Mouse (Mus musculus): ENCODE measurements around the gene Ube2q1. TPM values are rescaled to one million over a fixed set of nuclear protein-coding genes. Genes with fewer than 3 reads are reported as not detected.

The Ube2q1 gene
- polyA plus RNA-seq, 1 experiment = 49.1 TPM

DNA sequence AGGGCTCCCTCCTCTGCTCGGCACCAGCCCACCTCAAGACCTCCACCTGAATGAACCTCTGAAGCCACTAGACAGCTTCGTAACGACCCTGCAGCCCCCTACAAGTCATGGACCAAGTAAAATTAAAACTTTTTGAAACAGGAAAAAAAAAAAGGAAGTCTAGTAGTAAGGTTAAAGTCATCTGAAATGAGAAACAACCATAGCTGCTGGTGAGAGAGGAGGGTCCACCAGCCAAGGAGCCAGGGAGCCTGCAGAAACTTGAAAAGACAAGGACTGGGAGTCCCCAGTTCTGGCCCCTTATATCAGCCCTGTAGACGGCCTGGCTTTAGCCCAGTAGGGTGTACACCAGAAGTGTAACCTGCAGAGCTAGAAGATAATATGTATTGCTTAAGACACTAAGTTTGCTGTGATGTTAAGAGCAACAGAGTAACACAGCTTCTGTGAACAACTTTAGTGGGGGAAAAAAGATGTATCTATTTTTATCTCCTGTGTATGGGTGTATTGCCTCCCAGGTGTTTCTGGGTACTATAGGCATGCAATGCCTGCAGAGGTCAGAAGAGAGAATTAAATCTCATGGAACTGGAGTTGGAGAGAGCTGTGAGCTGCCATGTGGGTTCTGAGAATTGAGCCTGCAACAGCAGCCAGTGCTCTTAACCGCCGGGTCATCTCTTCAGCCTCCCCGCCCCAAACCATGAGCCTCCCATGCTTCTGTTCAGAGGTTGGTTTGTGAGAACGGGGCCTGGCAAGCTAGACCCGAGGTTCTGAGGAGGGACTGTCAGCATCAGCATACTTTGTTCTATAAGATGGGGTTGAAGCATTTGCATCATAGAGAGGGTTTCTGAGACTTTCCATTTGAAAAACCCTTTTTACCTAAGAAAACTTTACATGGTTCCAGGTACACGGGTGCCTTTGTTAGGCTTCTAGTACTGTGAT is 48.4 kb downstream of the Ube2q1 start:
- Histone ChIP-seq H3K4me3 (ENCODE audit: control insufficient read depth, insufficient read depth, low read length) (no peak overlapping the region), H3K27me3 (ENCODE audit: control insufficient read depth, insufficient read depth, low read length) (no peaks in the 10 kb centered on the region), H3K4me1 (replicated peaks; ENCODE audit: control insufficient read depth, insufficient read depth, low read length) (peaks cover 30% of the 10 kb centered on the region), H3K27ac (ENCODE audit: control insufficient read depth, insufficient read depth, low read length) (peak overlapping the region; percentile 53; the same call in 1 of the 2 replicates), H3K36me3 (ENCODE audit: control insufficient read depth, insufficient read depth, low read length) (no peaks in the 10 kb centered on the region)
- no peak for DNase-seq
- 39% methylated on average over 10 of the region's 10 CpGs for WGBS
- no peak for TF ChIP-seq CTCF (IDR thresholded peaks at IDR 0.05; ENCODE audit: borderline replicate concordance, control insufficient read depth, extremely low read depth, insufficient read depth, low read length, poor library complexity)
- TF ChIP-seq POLR2A (IDR thresholded peaks at IDR 0.05; ENCODE audit: control insufficient read depth, extremely low read depth, insufficient read depth, low read length, poor library complexity) = no peak

DNA sequence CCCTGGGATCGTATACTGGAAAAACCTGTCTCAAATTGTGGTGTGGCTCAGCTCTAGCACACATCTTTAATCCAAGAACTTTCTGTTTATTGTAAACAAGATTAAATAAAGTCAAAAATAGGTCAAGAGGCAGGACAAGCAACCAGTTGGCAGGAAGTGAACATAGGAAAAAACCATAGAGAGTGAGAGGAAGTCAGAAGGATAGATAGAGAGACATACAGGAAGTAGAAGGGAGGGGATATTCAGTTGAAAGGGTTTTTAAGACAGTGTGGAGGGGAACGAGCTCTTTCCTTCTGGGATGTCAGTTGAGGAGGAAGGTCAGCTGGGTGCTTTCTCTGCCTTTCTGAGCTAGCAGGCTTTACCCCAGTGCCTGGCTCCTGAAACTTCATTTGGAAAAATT is 50.2 kb downstream of the Ube2q1 start:
- H3K4me3 ChIP-seq (ENCODE audit: control insufficient read depth, insufficient read depth, low read length) = no peak overlapping the region
- H3K27ac ChIP-seq (ENCODE audit: control insufficient read depth, insufficient read depth, low read length) = no peak overlapping the region
- WGBS = 48% methylated on average over 2 of the region's 2 CpGs
- no peaks in the 10 kb centered on the region for H3K36me3 ChIP-seq (ENCODE audit: control insufficient read depth, insufficient read depth, low read length)
- H3K4me1 ChIP-seq (replicated peaks; ENCODE audit: control insufficient read depth, insufficient read depth, low read length) = peaks cover 30% of the 10 kb centered on the region
- no peak for DNase-seq
- TF ChIP-seq POLR2A (IDR thresholded peaks at IDR 0.05; ENCODE audit: control insufficient read depth, extremely low read depth, insufficient read depth, low read length, poor library complexity) (no peak), CTCF (IDR thresholded peaks at IDR 0.05; ENCODE audit: borderline replicate concordance, control insufficient read depth, extremely low read depth, insufficient read depth, low read length, poor library complexity) (no peak)
- H3K27me3 ChIP-seq (ENCODE audit: control insufficient read depth, insufficient read depth, low read length) = no peaks in the 10 kb centered on the region

- Histone ChIP-seq H3K27me3 (ENCODE audit: control insufficient read depth, insufficient read depth, low read length) (peaks cover 3% of the 10 kb centered on the region; the same call in 1 of the 2 replicates), H3K36me3 (ENCODE audit: control insufficient read depth, insufficient read depth, low read length) (no peaks in the 10 kb centered on the region), H3K27ac (ENCODE audit: control insufficient read depth, insufficient read depth, low read length) (no peak overlapping the region), H3K4me3 (ENCODE audit: control insufficient read depth, insufficient read depth, low read length) (no peak overlapping the region), H3K4me1 (replicated peaks; ENCODE audit: control insufficient read depth, insufficient read depth, low read length) (peaks cover 13% of the 10 kb centered on the region)
- no peak for DNase-seq
- 94% methylated on average over 3 of the region's 3 CpGs for WGBS
- no peak for TF ChIP-seq POLR2A (IDR thresholded peaks at IDR 0.05; ENCODE audit: control insufficient read depth, extremely low read depth, insufficient read depth, low read length, poor library complexity)
- TF ChIP-seq CTCF (IDR thresholded peaks at IDR 0.05; ENCODE audit: borderline replicate concordance, control insufficient read depth, extremely low read depth, insufficient read depth, low read length, poor library complexity) = no peak
These were observed 52.9 kb downstream of the Ube2q1 start for GRCm38 (mm10) chr3:89826295-89826694.

GRCm38 (mm10) chr3:89830815-89831591 is 57.6 kb downstream of the Ube2q1 start, which contains the start of gene She:
She (plus strand) TSS chr3:89831370.
- H3K27ac ChIP-seq (ENCODE audit: control insufficient read depth, insufficient read depth, low read length) = no peak within 1 kb of the TSS
- no peaks in the 10 kb centered on the region for H3K36me3 ChIP-seq (ENCODE audit: control insufficient read depth, insufficient read depth, low read length)
- H3K27me3 ChIP-seq (ENCODE audit: control insufficient read depth, insufficient read depth, low read length) = peaks cover 7% of the 10 kb centered on the region; the same call in 1 of the 2 replicates
- 0 out of 2 replicates have a peak within 1 kb of the TSS, but pooled peaks have one; percentile 8 for H3K4me3 ChIP-seq (ENCODE audit: control insufficient read depth, insufficient read depth, low read length)
- TF ChIP-seq CTCF (IDR thresholded peaks at IDR 0.05; ENCODE audit: borderline replicate concordance, control insufficient read depth, extremely low read depth, insufficient read depth, low read length, poor library complexity) (no peak), POLR2A (IDR thresholded peaks at IDR 0.05; ENCODE audit: control insufficient read depth, extremely low read depth, insufficient read depth, low read length, poor library complexity) (no peak)
- no peaks in the 10 kb centered on the region for H3K4me1 ChIP-seq (replicated peaks; ENCODE audit: control insufficient read depth, insufficient read depth, low read length)
- DNase-seq = no peak
- 8% methylated on average over 96 of the region's 96 CpGs for WGBS

Other genes starting within 250 kb of the Ube2q1 start
- gene Adar, start 58.6 kb upstream of the Ube2q1 start, polyA plus RNA-seq (2012; rRNA removed) = 70.8 and 71.1 TPM in 2 replicates
- 2.8 and 2.9 TPM in 2 replicates for gene Chrnb2, start 9.0 kb upstream of the Ube2q1 start, polyA plus RNA-seq (2012; rRNA removed)
- 0.43 and 0.69 TPM in 2 replicates for gene She, start 57.8 kb downstream of the Ube2q1 start, polyA plus RNA-seq (2012; rRNA removed)
- gene Il6ra, start 139.6 kb downstream of the Ube2q1 start, polyA plus RNA-seq (2012; rRNA removed) = 10.4 and 11.1 TPM in 2 replicates
- gene Atp8b2, start 189.9 kb downstream of the Ube2q1 start, polyA plus RNA-seq (2012; rRNA removed) = 109 and 123 TPM in 2 replicates
- gene Hax1, start 225.2 kb downstream of the Ube2q1 start, polyA plus RNA-seq (2012; rRNA removed) = 53.9 and 61.4 TPM in 2 replicates